Mouse (Mus musculus) liver, embryonic 14.5 days (tissue): ENCODE measurements at regions not wholly inside any gene's neighbourhood (a gene's known extent, or its start where the extent isn't known, plus 50 kb on each side); places are given as distances from the start of the nearest gene placed in this dataset.

Source experiments
- CTCF ChIP-seq: IDR thresholded peaks from 2 replicates; pipeline ENCODE4 v1.5.1; 2016; ENCODE audit warnings: antibody characterized with exemption, low read depth, control low read depth
- EP300 ChIP-seq: IDR thresholded peaks from 2 replicates; pipeline ENCODE4 v1.6.1; 2016; ENCODE audit warnings: antibody characterized with exemption, low read depth

GRCm38 (mm10) chr17:4612741-4613140 lies 381.4 kb upstream of the Arid1b start:
- no peak for TF ChIP-seq CTCF
- TF ChIP-seq EP300 = no peak
